Mouse (Mus musculus) bone marrow, adult 2 months (tissue): ENCODE measurements around the gene Rps27.

Source experiments
- CTCF ChIP-seq: fragments of 200-500 bp; IDR thresholded peaks from 2 replicates; pipeline ENCODE4 v1.5.1; 2011; ENCODE audit warnings: low read length, control low read depth; ENCODE audit not compliant: control insufficient read depth, insufficient read depth
- POLR2A ChIP-seq: fragments of 200-500 bp; IDR thresholded peaks from 2 replicates; pipeline ENCODE4 v1.6.1; 2011; ENCODE audit warnings: low read depth, mild to moderate bottlenecking, control low read depth, low read length, borderline replicate concordance; ENCODE audit not compliant: control insufficient read depth

- TF ChIP-seq POLR2A = peak; percentile 78; the same call in 1 of the 2 replicates
- TF ChIP-seq CTCF = no peak
Measured at GRCm38 (mm10) chr3:90253653-90254418, 40.4 kb upstream of the Rps27 start, which contains the start of gene Crtc2.
